Mouse (Mus musculus) stomach, postnatal 0 days (tissue): ENCODE measurements around the gene Col3a1. TPM values are rescaled to one million over a fixed set of nuclear protein-coding genes. Genes with fewer than 3 reads are reported as not detected.

Experiments
- ATAC-seq: fragments of 200-750 bp; cut with Nextera tagmentation; 2 replicates; pipeline ENCODE4 v1.8.0; 2017; ENCODE audit not compliant: low FRiP score, low TSS enrichment
- DNase-seq: peaks from one replicate; pipeline ENCODE4 v3.0.0-alpha.2; 2016; ENCODE audit warnings: low spot score
- H3K27ac ChIP-seq: fragments of 300-500 bp; sonication (generic); replicated peaks from 2 replicates; pipeline ENCODE4 v1.5.1; 2014; ENCODE audit warnings: mild to moderate bottlenecking, control low read depth
- H3K27me3 ChIP-seq: fragments of 300-500 bp; sonication (generic); 2 replicates; pipeline ENCODE4 v1.6.1; 2014; ENCODE audit warnings: low read length; ENCODE audit not compliant: control insufficient read depth, insufficient read depth
- H3K36me3 ChIP-seq: fragments of 300-500 bp; sonication (generic); 2 replicates; pipeline ENCODE4 v1.6.1; 2014; ENCODE audit warnings: low read length, mixed read lengths; ENCODE audit not compliant: control insufficient read depth, insufficient read depth
- H3K4me1 ChIP-seq: fragments of 300-500 bp; sonication (generic); replicated peaks from 2 replicates; pipeline ENCODE4 v1.6.1; 2014; ENCODE audit warnings: antibody characterized with exemption; ENCODE audit not compliant: control insufficient read depth, insufficient read depth
- H3K4me2 ChIP-seq: fragments of 300-500 bp; sonication (generic); replicated peaks from 2 replicates; pipeline ENCODE4 v1.6.1; 2014; ENCODE audit warnings: low read depth, mild to moderate bottlenecking, control low read depth, moderate library complexity
- H3K4me3 ChIP-seq: fragments of 300-500 bp; sonication (generic); 2 replicates; pipeline ENCODE4 v1.5.1; 2014; ENCODE audit warnings: low read depth, low read length, control low read depth
- H3K9ac ChIP-seq: fragments of 300-500 bp; sonication (generic); 2 replicates; pipeline ENCODE4 v1.6.1; 2014; ENCODE audit warnings: mild to moderate bottlenecking, low read length, control low read depth, mixed read lengths
- H3K9me3 ChIP-seq: fragments of 300-500 bp; sonication (generic); 2 replicates; pipeline ENCODE4 v1.6.1; 2016; ENCODE audit warnings: low read length; ENCODE audit not compliant: control insufficient read depth
- CTCF ChIP-seq: IDR thresholded peaks from 2 replicates; pipeline ENCODE4 v1.5.1; 2016; ENCODE audit warnings: antibody characterized with exemption, low read depth, mild to moderate bottlenecking, moderate library complexity
- EP300 ChIP-seq: optimal IDR thresholded peaks from 2 replicates; pipeline ENCODE3; 2016; ENCODE audit warnings: antibody characterized with exemption
- WGBS: fragments of 180-500 bp; shearing (Covaris S2); extraction: QIAGEN DNeasy Blood & Tissue Kit; methylation state at CpG from one replicate; pipeline ENCODE4 v1.1.7; 2014; 5-methylcytosine and 5-hydroxymethylcytosine counted together
- polyA plus RNA-seq: library from polyadenylated mRNA; unstranded; fragments of >200 nt; fragmentation: Nextera tagmentation; extraction: Ambion mirVana; gene quantifications from 2 replicates; pipeline ENCODE4 v1.2.1, GENCODE M21; 2015

Gene Col3a1
- polyA plus RNA-seq, 1 experiment from 2014 or later, result 1,202 TPM

GRCm38 (mm10) chr1:45304273-45304672, 7.1 kb upstream of the Col3a1 start:
- Histone ChIP-seq H3K4me3 (no peak overlapping the region), H3K36me3 (no peaks in the 10 kb centered on the region), H3K4me1 (no peaks in the 10 kb centered on the region), H3K9me3 (no peaks in the 10 kb centered on the region), H3K9ac (no peak overlapping the region), H3K27me3 (no peaks in the 10 kb centered on the region), H3K27ac (no peak overlapping the region), H3K4me2 (no peak overlapping the region)
- DNase-seq, result no peak
- no peak for ATAC-seq
- TF ChIP-seq EP300 (no peak), CTCF (no peak)
- 60% methylated on average over 1 of the region's 1 CpGs for WGBS

DNA sequence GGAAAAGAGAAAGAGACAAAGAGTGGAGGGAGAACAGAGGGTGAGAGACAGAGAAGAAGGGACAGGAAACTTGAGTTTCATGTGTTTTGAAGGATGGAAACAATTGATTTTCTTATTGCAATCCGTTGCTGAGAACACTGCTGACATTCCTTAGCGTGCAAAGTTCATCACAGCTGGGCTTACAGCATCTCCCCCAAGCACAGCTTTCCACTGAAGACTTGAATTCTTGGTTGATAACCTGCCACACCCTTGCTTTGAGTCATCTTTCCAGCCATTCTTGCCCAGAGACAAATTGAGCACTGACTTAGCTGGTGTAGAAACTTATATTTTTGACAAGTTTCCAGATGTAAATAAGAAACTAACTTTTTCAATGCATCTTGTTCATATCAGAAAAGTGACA, 2.3 kb upstream of the Col3a1 start:
- Histone ChIP-seq H3K4me3 (no peak overlapping the region), H3K27me3 (no peaks in the 10 kb centered on the region), H3K4me2 (no peak overlapping the region), H3K9ac (no peak overlapping the region), H3K9me3 (no peaks in the 10 kb centered on the region), H3K36me3 (no peaks in the 10 kb centered on the region), H3K27ac (no peak overlapping the region), H3K4me1 (no peaks in the 10 kb centered on the region)
- WGBS, result 36% methylated on average over 2 of the region's 2 CpGs
- DNase-seq (no peak), ATAC-seq (no peak)
- TF ChIP-seq EP300 (no peak), CTCF (no peak)

DNA sequence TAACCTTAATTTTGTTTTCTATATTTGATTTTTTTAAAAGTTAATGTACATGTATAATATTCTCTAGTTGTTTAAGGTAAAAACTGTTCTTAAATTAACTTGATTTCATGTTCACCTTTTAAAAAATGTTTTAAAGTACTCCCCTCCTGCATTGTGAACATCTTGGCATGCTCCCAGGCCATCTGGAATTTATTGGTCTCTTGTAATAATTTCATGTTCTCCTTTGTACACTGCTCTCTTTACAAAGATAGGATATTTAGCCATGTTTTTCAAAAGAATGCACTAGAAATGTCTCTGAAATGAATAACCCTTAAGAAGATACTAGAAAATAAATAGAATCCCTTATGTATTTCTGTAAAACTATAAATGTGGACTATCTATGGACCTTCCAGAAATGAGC, 624 bp downstream of the Col3a1 start:
- H3K36me3 ChIP-seq, result no peaks in the 10 kb centered on the region
- DNase-seq, result no peak
- no peaks in the 10 kb centered on the region for H3K9me3 ChIP-seq
- H3K4me3 ChIP-seq, result peak overlapping the region; percentile 51
- no peak for ATAC-seq
- TF ChIP-seq CTCF (no peak), EP300 (no peak)
- peak overlapping the region; percentile 39; the same call in 1 of the 2 replicates for H3K4me2 ChIP-seq
- H3K27me3 ChIP-seq, result no peaks in the 10 kb centered on the region
- H3K27ac ChIP-seq, result peak overlapping the region; percentile 87
- no peaks in the 10 kb centered on the region for H3K4me1 ChIP-seq
- peak overlapping the region; percentile 68 for H3K9ac ChIP-seq

- peak; percentile 21 for DNase-seq
- Histone ChIP-seq H3K4me1 (no peaks in the 10 kb centered on the region), H3K36me3 (no peaks in the 10 kb centered on the region), H3K27ac (0 out of 2 replicates have a peak overlapping the region, but pooled peaks have one; percentile 49), H3K4me3 (peak overlapping the region; percentile 51), H3K27me3 (no peaks in the 10 kb centered on the region), H3K4me2 (peak overlapping the region; percentile 47; the same call in 1 of the 2 replicates), H3K9ac (peak overlapping the region; percentile 68; the same call in 1 of the 2 replicates), H3K9me3 (no peaks in the 10 kb centered on the region)
- ATAC-seq, result peak; percentile 72; the same call in 1 of the 2 replicates
- no peak for TF ChIP-seq CTCF
Measured at GRCm38 (mm10) chr1:45312870-45313269, 1.5 kb downstream of the Col3a1 start.

GRCm38 (mm10) chr1:45313696-45314295, 2.5 kb downstream of the Col3a1 start:
- no peaks in the 10 kb centered on the region for H3K4me1 ChIP-seq
- TF ChIP-seq CTCF (peak; percentile 82), EP300 (no peak)
- DNase-seq (peak; percentile 18), ATAC-seq (peak; percentile 60; the same call in 1 of the 2 replicates)
- peak overlapping the region; percentile 51 for H3K4me3 ChIP-seq
- H3K4me2 ChIP-seq, result peak overlapping the region; percentile 47
- no peaks in the 10 kb centered on the region for H3K36me3 ChIP-seq
- peak overlapping the region; percentile 19; the same call in 1 of the 2 replicates for H3K9ac ChIP-seq
- H3K27me3 ChIP-seq, result no peaks in the 10 kb centered on the region
- peak overlapping the region; percentile 67 for H3K27ac ChIP-seq
- WGBS, result 11% methylated on average over 11 of the region's 11 CpGs
- H3K9me3 ChIP-seq, result no peaks in the 10 kb centered on the region

DNA sequence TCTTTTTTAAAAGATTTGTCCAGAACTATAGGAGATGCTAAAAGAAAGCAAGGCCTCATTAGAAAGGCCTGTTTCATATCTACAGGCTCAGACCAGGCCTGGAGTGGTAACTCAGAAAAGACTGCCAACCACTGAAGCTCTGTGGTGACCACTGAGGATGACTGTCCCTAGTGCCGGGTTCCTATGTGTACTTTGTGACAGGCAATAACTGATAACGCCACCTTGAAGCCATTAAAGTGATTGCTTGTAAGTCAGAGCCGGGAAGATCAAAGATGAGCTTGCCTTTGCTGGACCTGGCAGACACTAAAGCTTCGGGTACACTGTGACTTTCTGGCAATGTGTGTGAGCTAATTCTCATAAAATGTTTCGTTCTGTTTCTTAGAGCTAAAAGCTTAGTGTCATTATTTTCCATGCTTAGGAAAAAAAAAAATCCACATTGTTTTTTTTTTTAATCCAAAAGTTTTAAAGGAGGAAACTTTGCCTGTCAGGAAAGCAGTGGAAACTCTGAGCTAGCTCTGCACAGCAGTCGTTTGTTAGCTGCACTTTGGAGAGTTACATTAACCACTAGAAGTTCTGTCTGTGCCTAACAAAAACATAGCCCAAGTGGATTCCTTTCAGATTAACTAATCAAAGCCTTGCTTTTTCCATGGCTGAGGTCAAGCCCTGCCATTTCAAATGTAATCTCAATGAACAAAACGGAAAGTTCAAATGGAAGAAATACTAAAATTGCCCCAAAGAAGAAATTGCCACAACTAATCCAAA, 4.6 kb downstream of the Col3a1 start:
- peak overlapping the region; percentile 47 for H3K4me2 ChIP-seq
- H3K27me3 ChIP-seq, result no peaks in the 10 kb centered on the region
- TF ChIP-seq CTCF (no peak), EP300 (no peak)
- no peaks in the 10 kb centered on the region for H3K9me3 ChIP-seq
- ATAC-seq (no peak), DNase-seq (no peak)
- H3K36me3 ChIP-seq, result no peaks in the 10 kb centered on the region
- peak overlapping the region; percentile 51 for H3K9ac ChIP-seq
- no peaks in the 10 kb centered on the region for H3K4me1 ChIP-seq
- 9% methylated on average over 7 of the region's 7 CpGs for WGBS
- H3K27ac ChIP-seq, result peak overlapping the region; percentile 78
- H3K4me3 ChIP-seq, result peak overlapping the region; percentile 27
